Mouse (Mus musculus) CH12.LX (cell line): ENCODE measurements at regions not wholly inside any gene's neighbourhood (a gene's known extent, or its start where the extent isn't known, plus 50 kb on each side); places are given as distances from the start of the nearest gene placed in this dataset.

Source experiments
- DNase-seq: peaks from one replicate; pipeline ENCODE4 v3.0.0-alpha.2; 2013; ENCODE audit errors: extremely low read depth
- H3K27ac ChIP-seq: 2 replicates; pipeline ENCODE4 v1.5.1; 2012; ENCODE audit warnings: low read depth, mild to moderate bottlenecking, control low read depth, moderate library complexity; ENCODE audit not compliant: insufficient read depth
- H3K27me3 ChIP-seq: replicated peaks from 2 replicates; pipeline ENCODE3; 2012; ENCODE audit warnings: inconsistent platforms
- H3K36me3 ChIP-seq, 2 experiments: replicated peaks in 1 of 2; 2 replicates each; pipeline versions ENCODE3 to v1.6.1; 2012; ENCODE audit warnings: inconsistent platforms in 1 of 2, low read length in 1 of 2, mild to moderate bottlenecking in 1 of 2, mixed read lengths in 1 of 2, moderate library complexity in 1 of 2; ENCODE audit not compliant: control insufficient read depth in 1 of 2, insufficient read depth in 1 of 2
- H3K4me1 ChIP-seq, 2 experiments: 2 replicates each; pipeline ENCODE4 v1.6.1; 2012; ENCODE audit warnings: inconsistent platforms in 1 of 2, moderate library complexity in 1 of 2; ENCODE audit not compliant: insufficient read depth in 2 of 2, control insufficient read depth in 1 of 2
- H3K4me2 ChIP-seq: 2 replicates; pipeline ENCODE4 v1.6.1; 2012; ENCODE audit warnings: low read depth, mild to moderate bottlenecking, control low read depth; ENCODE audit not compliant: poor library complexity, insufficient read depth, severe bottlenecking
- H3K4me3 ChIP-seq, 3 experiments: fragments of 150-350 bp in 1 of 3; sonication (generic) in 1 of 3; replicated peaks in 1 of 3; 2 replicates each; pipeline versions ENCODE3 to v1.5.1; 2011 to 2012; ENCODE audit warnings: low read depth in 2 of 3, low read length in 2 of 3, mild to moderate bottlenecking in 2 of 3, moderate library complexity in 2 of 3, control low read depth in 1 of 3, improper control_type of control experiment in 1 of 3, inconsistent platforms in 1 of 3, mixed read lengths in 1 of 3; ENCODE audit not compliant: poor library complexity in 1 of 3
- H3K79me2 ChIP-seq: replicated peaks from 2 replicates; pipeline ENCODE4 v1.6.1; 2012; ENCODE audit warnings: mild to moderate bottlenecking, moderate library complexity; ENCODE audit not compliant: control insufficient read depth, poor library complexity, insufficient read depth, severe bottlenecking; ENCODE audit errors: extremely low read depth
- H3K9ac ChIP-seq: 2 replicates; pipeline ENCODE4 v1.6.1; 2012; ENCODE audit warnings: low read depth, mild to moderate bottlenecking, control low read depth, moderate library complexity; ENCODE audit not compliant: insufficient read depth
- H3K9me3 ChIP-seq: replicated peaks from 2 replicates; pipeline ENCODE3; 2012; ENCODE audit warnings: low read length, inconsistent platforms, mixed read lengths
- BHLHE40 ChIP-seq: IDR thresholded peaks from 2 replicates; pipeline ENCODE4 v1.6.1; 2011; ENCODE audit warnings: mild to moderate bottlenecking, low read depth, low read length, improper control_type of control experiment
- CHD2 ChIP-seq: IDR thresholded peaks from 2 replicates; pipeline ENCODE4 v1.6.1; 2011; ENCODE audit warnings: low read length, improper control_type of control experiment
- CTCF ChIP-seq, 2 experiments: IDR thresholded peaks in 1 of 2; conservative IDR thresholded peaks in 1 of 2; 2 replicates each; pipeline ENCODE4 v1.5.1; 2011 to 2012; ENCODE audit warnings: low read depth in 2 of 2, low read length in 2 of 2, improper control_type of control experiment in 1 of 2, inconsistent platforms in 1 of 2, mild to moderate bottlenecking in 1 of 2, moderate library complexity in 1 of 2
- E2F4 ChIP-seq: IDR thresholded peaks from 2 replicates; pipeline ENCODE4 v1.6.1; 2011; ENCODE audit warnings: low read depth, low read length, improper control_type of control experiment; ENCODE audit not compliant: insufficient replicate concordance
- ELF1 ChIP-seq: IDR thresholded peaks from 2 replicates; pipeline ENCODE4 v1.6.1; 2014; ENCODE audit warnings: low read depth, mild to moderate bottlenecking, inconsistent platforms, low read length, improper control_type of control experiment
- EP300 ChIP-seq: IDR thresholded peaks from 2 replicates; pipeline ENCODE4 v1.6.1; 2011; ENCODE audit warnings: low read length, improper control_type of control experiment
- ETS1 ChIP-seq: conservative IDR thresholded peaks from 2 replicates; pipeline ENCODE4 v1.6.1; 2012; ENCODE audit warnings: low read depth, mild to moderate bottlenecking, inconsistent platforms, low read length, improper control_type of control experiment, moderate library complexity
- GABPA ChIP-seq: IDR thresholded peaks from 2 replicates; pipeline ENCODE4 v1.6.1; 2012; ENCODE audit warnings: low read depth, low read length, improper control_type of control experiment, inconsistent platforms; ENCODE audit not compliant: insufficient replicate concordance
- HCFC1 ChIP-seq: IDR thresholded peaks from 2 replicates; pipeline ENCODE4 v1.6.1; 2012; ENCODE audit warnings: low read depth, mild to moderate bottlenecking, inconsistent platforms, low read length, improper control_type of control experiment
- IRF4 ChIP-seq: IDR thresholded peaks from 2 replicates; pipeline ENCODE4 v1.6.1; 2014; ENCODE audit warnings: low read depth, mild to moderate bottlenecking, inconsistent platforms, low read length, improper control_type of control experiment
- JUND ChIP-seq: conservative IDR thresholded peaks from 2 replicates; pipeline ENCODE4 v1.6.1; 2011; ENCODE audit warnings: low read depth, low read length, improper control_type of control experiment
- KAT2A ChIP-seq: IDR thresholded peaks from 2 replicates; pipeline ENCODE4 v1.6.1; 2012; ENCODE audit warnings: low read length, improper control_type of control experiment, inconsistent platforms; ENCODE audit not compliant: insufficient replicate concordance
- MAFK ChIP-seq: IDR thresholded peaks from 2 replicates; pipeline ENCODE4 v1.6.1; 2011; ENCODE audit warnings: low read length, improper control_type of control experiment; ENCODE audit not compliant: insufficient replicate concordance
- MAX ChIP-seq: IDR thresholded peaks from 2 replicates; pipeline ENCODE4 v1.6.1; 2011; ENCODE audit warnings: low read length, improper control_type of control experiment
- MEF2A ChIP-seq: IDR thresholded peaks from 2 replicates; pipeline ENCODE4 v1.6.1; 2014; ENCODE audit warnings: low read depth, mild to moderate bottlenecking, inconsistent platforms, low read length, improper control_type of control experiment, borderline replicate concordance
- MXI1 ChIP-seq: IDR thresholded peaks from 2 replicates; pipeline ENCODE4 v1.6.1; 2011; ENCODE audit warnings: mild to moderate bottlenecking, low read depth, low read length, improper control_type of control experiment
- NELFE ChIP-seq: IDR thresholded peaks from 2 replicates; pipeline ENCODE4 v1.6.1; 2011; ENCODE audit warnings: low read depth, low read length, improper control_type of control experiment
- NRF1 ChIP-seq: IDR thresholded peaks from 2 replicates; pipeline ENCODE4 v1.6.1; 2014; ENCODE audit warnings: low read depth, mild to moderate bottlenecking, inconsistent platforms, low read length, improper control_type of control experiment, moderate library complexity
- PAX5 ChIP-seq: IDR thresholded peaks from 2 replicates; pipeline ENCODE4 v1.6.1; 2012; ENCODE audit warnings: low read length, inconsistent platforms, mixed read lengths
- POLR2A ChIP-seq: IDR thresholded peaks from 2 replicates; pipeline ENCODE4 v1.6.1; 2011; ENCODE audit warnings: low read depth, mild to moderate bottlenecking, improper control_type of control experiment, low read length
- RAD21 ChIP-seq: IDR thresholded peaks from 2 replicates; pipeline ENCODE4 v1.6.1; 2011; ENCODE audit warnings: low read depth, mild to moderate bottlenecking, low read length, improper control_type of control experiment, moderate library complexity
- SMC3 ChIP-seq: IDR thresholded peaks from 2 replicates; pipeline ENCODE4 v1.6.1; 2011; ENCODE audit warnings: low read depth, low read length, improper control_type of control experiment
- TBP ChIP-seq: conservative IDR thresholded peaks from 2 replicates; pipeline ENCODE4 v1.6.1; 2011; ENCODE audit warnings: low read depth, low read length, improper control_type of control experiment
- TCF12 ChIP-seq: IDR thresholded peaks from 2 replicates; pipeline ENCODE4 v1.6.1; 2014; ENCODE audit warnings: low read depth, mild to moderate bottlenecking, inconsistent platforms, low read length, improper control_type of control experiment
- UBTF ChIP-seq: IDR thresholded peaks from 2 replicates; pipeline ENCODE4 v1.6.1; 2012; ENCODE audit warnings: low read depth, mild to moderate bottlenecking, inconsistent platforms, low read length, improper control_type of control experiment, moderate library complexity
- USF1 ChIP-seq: IDR thresholded peaks from 2 replicates; pipeline ENCODE4 v1.6.1; 2014; ENCODE audit warnings: low read depth, mild to moderate bottlenecking, inconsistent platforms, low read length, improper control_type of control experiment
- USF2 ChIP-seq: conservative IDR thresholded peaks from 2 replicates; pipeline ENCODE4 v1.6.1; 2011; ENCODE audit warnings: low read depth, low read length, improper control_type of control experiment
- ZC3H11A ChIP-seq: IDR thresholded peaks from 2 replicates; pipeline ENCODE4 v1.6.1; 2012; ENCODE audit warnings: low read depth, mild to moderate bottlenecking, inconsistent platforms, low read length, improper control_type of control experiment
- ZKSCAN1 ChIP-seq: IDR thresholded peaks from 2 replicates; pipeline ENCODE4 v1.6.1; 2012; ENCODE audit warnings: low read depth, inconsistent platforms, low read length, improper control_type of control experiment, borderline replicate concordance
- ZMIZ1 ChIP-seq: IDR thresholded peaks from 2 replicates; pipeline ENCODE4 v1.6.1; 2012; ENCODE audit warnings: low read depth, mild to moderate bottlenecking, inconsistent platforms, low read length, improper control_type of control experiment
- ZNF384 ChIP-seq: IDR thresholded peaks from 2 replicates; pipeline ENCODE4 v1.6.1; 2012; ENCODE audit warnings: low read depth, low read length, improper control_type of control experiment, inconsistent platforms
- dilution Hi-C: fragments of 300-500 bp; cut with MboI; formaldehyde crosslinking; loops from 2 replicates; pipeline ENCODE4 v1.14.3; 2020; ENCODE audit warnings: low sequenced_read_pairs; ENCODE audit not compliant: extremely low pct_unique_long_range_greater_than_20kb, extremely low pct_ligation_motif_present
- in situ Hi-C: fragments of 300-500 bp; cut with MboI; formaldehyde crosslinking; loops from 3 replicates; pipeline ENCODE4 v1.14.3; 2019; ENCODE audit warnings: low sequenced_read_pairs, low pct_ligation_motif_present, low pct_unique_long_range_greater_than_20kb, mixed read lengths

DNA sequence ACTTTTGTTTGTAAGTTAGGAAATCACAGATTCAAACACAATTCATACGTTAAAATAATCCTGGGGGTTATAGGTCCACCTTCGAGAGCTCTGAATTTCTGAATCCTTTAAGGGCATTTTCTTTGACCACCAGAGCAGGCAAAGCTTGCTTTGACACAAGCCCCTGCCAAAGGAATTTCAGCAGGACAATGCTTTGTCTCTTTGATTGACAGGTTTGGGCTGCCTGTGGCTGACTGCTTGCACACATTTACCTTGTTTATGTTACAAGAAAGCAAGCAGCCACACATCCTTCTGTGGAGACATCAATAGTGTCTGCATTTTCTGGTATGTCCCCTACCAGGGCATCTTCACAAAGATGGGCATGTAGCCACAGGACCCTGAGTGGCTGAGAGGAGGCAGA is 228.5 kb downstream of the Dcdc2c start (continued):
- TF ChIP-seq RAD21 (no peak), ZNF384 (no peak)

GRCm38 (mm10) chr12:28309226-28309625 is 243.0 kb downstream of the Dcdc2c start:
- Histone ChIP-seq H3K9ac (no peak overlapping the region), H3K4me1 (no peaks in the 10 kb centered on the region), H3K27ac (no peak overlapping the region), H3K4me3 (no peak overlapping the region), H3K79me2 (no peaks in the 10 kb centered on the region), H3K4me2 (no peak overlapping the region), H3K27me3 (no peaks in the 10 kb centered on the region), H3K36me3 (no peaks in the 10 kb centered on the region), H3K9me3 (no peaks in the 10 kb centered on the region)
- in situ Hi-C loops (no loop called here), dilution Hi-C loops (no loop called here)
- no peak for DNase-seq
- TF ChIP-seq ETS1 = no peak
- TF ChIP-seq TBP = no peak
- TF ChIP-seq ZMIZ1 = no peak
- no peak for TF ChIP-seq RAD21
- TF ChIP-seq MAX = no peak
- TF ChIP-seq KAT2A = no peak
- no peak for TF ChIP-seq NELFE
- no peak for TF ChIP-seq BHLHE40
- TF ChIP-seq MXI1 = no peak
- no peak for TF ChIP-seq JUND
- no peak for TF ChIP-seq CTCF (conservative IDR thresholded peaks at IDR 0.05 in 1 of 2, IDR thresholded peaks at IDR 0.05 in 1 of 2; ENCODE audit: low read depth in 2 of 2, low read length in 2 of 2)
- TF ChIP-seq TCF12 = no peak
- no peak for TF ChIP-seq PAX5
- TF ChIP-seq GABPA = no peak
- TF ChIP-seq HCFC1 = no peak
- no peak for TF ChIP-seq IRF4
- TF ChIP-seq USF2 = no peak
- no peak for TF ChIP-seq UBTF
- no peak for TF ChIP-seq EP300

DNA sequence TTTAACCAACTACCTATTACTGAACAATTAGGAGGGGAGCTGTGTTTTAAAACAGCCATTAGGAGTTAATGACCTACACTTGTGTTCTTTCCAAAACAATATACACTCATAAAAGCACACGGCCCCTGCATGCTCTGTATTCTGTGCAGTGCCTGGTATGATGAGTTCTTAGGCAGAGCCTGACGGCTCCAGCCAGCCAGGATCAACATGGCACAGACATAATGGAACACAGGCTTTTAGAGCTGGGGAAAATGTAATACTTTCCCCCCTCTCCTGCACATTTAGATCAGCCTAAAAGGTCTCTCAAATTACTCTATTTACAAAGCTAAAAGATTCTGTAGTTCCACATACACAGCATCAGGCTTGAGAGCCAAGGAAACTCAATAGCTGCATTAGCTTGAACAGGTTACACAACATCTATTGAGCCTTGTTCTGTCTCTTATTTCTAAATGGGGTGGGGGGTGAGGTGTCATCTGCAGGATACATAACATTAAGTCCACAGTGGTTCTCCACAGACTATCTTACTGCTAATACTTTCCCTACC is 250.1 kb downstream of the Dcdc2c start:
- Histone ChIP-seq H3K27ac (no peak overlapping the region), H3K4me2 (no peak overlapping the region), H3K4me1 (no peaks in the 10 kb centered on the region), H3K9ac (no peak overlapping the region), H3K27me3 (no peaks in the 10 kb centered on the region), H3K9me3 (no peaks in the 10 kb centered on the region), H3K36me3 (no peaks in the 10 kb centered on the region), H3K79me2 (no peaks in the 10 kb centered on the region), H3K4me3 (no peak overlapping the region)
- no peak for DNase-seq
- no peak for TF ChIP-seq NELFE
- TF ChIP-seq ELF1 = no peak
- no peak for TF ChIP-seq MXI1
- no peak for TF ChIP-seq USF1
- TF ChIP-seq E2F4 = no peak
- no peak for TF ChIP-seq NRF1
- no peak for TF ChIP-seq KAT2A
- TF ChIP-seq PAX5 = no peak
- no peak for TF ChIP-seq ZC3H11A
- TF ChIP-seq BHLHE40 = no peak
- TF ChIP-seq CTCF (conservative IDR thresholded peaks at IDR 0.05 in 1 of 2, IDR thresholded peaks at IDR 0.05 in 1 of 2; ENCODE audit: low read depth in 2 of 2, low read length in 2 of 2) = no peak
- TF ChIP-seq GABPA = no peak
- no peak for TF ChIP-seq SMC3
- no peak for TF ChIP-seq ZKSCAN1
- TF ChIP-seq POLR2A = no peak
- no peak for TF ChIP-seq TBP
- TF ChIP-seq MEF2A = no peak
- no peak for TF ChIP-seq MAFK
- no peak for TF ChIP-seq CHD2
- TF ChIP-seq TCF12 = no peak
- in situ Hi-C loops (no loop called here), dilution Hi-C loops (no loop called here)
